Mouse (Mus musculus): ENCODE measurements at regions not wholly inside any gene's neighbourhood (a gene's known extent, or its start where the extent isn't known, plus 50 kb on each side); places are given as distances from the start of the nearest gene placed in this dataset.

DNA sequence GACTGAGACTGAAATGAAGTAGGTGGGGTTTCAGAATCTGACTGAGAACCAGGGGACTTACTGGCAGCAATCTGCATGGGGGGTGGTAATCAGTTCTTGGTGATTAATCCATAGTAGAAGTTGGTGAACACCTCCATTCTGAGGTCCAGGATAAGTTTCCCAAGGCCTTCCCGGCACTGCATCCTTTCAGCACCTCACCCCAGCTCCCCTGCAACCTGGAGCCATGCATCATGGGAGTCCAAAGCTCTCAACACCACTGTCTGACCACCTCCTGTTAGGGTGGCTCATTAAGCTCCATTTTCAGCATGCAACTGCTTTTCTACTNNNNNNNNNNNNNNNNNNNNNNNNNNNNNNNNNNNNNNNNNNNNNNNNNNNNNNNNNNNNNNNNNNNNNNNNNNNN lies 157.0 kb downstream of the Cyp26b1 start:
- DNase-seq (ENCODE audit: low spot score in 2 of 2): no peak

DNA sequence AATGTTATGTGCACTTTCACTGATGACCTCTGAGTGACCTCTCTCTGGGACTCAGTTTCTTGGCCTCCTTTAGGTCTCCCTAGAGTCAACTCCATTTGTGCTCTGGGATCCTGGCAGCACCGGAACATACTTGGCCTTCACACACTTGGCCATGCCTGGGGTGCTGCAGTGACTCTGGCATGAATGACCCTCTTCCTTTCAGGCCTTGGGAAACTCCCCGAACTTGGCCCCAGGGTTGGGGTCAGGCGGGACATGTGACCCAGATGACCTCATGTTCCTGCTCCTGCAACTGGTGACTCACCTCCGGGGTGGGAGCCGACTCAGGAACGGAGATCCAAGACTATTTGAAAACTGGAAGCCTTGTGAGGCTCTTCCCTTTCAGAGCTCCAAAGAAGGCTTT lies 159.2 kb downstream of the Cyp26b1 start:
- peak in 1 of 2 experiments; percentile 6 for DNase-seq (ENCODE audit: low spot score in 2 of 2)

DNA sequence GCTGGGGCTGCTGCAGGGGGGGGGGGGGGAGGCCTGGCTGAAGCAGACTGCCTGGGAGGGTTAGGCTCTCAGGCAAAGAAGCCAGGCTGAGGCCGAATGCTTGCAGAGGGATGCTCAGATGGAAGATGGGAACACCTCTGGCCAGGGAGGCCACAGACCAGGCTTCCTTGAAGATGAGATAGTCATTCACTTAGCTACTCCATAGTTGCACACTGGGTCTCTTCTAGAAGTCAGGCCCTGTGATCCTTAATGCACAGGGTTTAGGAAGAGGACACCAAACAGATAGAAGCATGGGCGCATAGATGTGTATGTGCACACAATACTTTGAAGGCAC lies 162.1 kb downstream of the Cyp26b1 start:
- DNase-seq (ENCODE audit: low spot score in 2 of 2): no peak

DNA sequence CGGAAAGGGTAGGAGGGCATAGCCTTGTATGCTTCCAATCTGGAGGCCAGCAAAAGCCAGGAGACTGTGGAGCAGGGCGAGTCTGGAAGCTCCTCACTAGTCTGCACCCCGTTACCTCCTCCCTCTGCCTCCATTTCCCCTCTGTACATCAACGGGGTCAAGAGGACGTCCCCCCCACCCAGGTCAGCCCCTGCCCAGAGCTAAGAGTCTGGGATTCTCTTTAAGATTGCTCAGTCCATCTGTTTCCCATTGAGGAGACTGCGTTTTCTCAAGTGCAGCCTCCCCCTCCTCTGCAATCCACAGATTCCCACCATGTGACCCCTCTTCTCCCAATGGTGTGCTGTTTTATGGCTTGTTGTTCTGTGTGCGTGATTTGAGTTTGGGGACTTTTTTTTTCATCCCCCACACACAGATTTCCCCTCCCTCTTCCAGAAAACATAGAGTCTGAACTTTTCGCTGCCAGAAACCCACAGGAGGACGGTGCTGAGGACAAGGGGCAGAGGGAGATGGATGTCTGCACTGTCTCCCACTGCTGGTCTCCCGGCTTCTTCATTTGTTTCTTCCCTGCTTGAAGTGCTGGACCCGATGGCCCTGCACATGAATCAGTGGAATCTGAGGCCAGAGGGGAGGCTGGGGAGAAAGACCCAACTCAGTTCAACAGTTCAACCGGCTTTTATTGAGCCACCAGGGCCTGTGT lies 162.6 kb downstream of the Cyp26b1 start:
- no peak for DNase-seq (ENCODE audit: low spot score in 2 of 2)

DNA sequence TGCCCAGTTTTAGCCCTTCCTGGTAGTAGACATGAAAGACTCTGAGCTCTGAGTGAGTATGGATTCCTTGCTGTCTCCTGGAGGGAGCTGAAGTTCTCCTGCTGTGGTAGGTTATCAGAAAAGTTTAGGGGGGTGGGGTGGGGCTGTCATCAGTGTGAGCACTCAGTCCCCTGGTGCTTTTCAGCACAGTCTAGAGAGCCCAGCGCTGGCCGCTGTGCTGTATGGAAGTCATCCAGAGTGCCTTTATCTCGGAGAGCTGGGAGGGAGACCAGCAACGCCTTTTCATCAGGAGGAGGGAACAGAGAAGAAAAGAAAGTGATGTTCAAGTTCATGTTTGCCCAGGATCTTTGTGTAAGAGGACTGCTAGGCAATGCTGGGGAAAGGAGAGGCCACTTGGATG lies 163.6 kb downstream of the Cyp26b1 start:
- no peak for DNase-seq (ENCODE audit: low spot score in 2 of 2)

DNA sequence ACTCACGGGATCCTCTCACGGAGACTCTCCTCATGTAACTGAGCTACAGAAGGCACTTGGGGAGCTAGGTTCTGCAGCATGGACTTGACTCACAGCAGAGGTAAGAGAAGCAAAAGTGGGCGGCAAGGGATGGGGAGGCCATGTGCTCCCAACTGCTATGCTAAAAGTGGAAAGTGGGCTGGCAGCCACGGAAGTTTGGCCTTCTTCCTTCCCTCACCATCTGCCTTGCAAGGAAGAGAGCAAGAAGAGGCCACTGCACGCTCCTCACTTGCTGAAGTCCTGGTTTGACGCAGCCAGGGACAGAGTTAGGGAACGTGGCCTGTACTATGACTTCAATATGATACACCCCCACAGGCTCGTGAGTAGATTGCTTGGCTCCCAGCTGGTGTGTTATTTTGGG lies 164.5 kb downstream of the Cyp26b1 start:
- no peak for DNase-seq (ENCODE audit: low spot score in 2 of 2)

DNA sequence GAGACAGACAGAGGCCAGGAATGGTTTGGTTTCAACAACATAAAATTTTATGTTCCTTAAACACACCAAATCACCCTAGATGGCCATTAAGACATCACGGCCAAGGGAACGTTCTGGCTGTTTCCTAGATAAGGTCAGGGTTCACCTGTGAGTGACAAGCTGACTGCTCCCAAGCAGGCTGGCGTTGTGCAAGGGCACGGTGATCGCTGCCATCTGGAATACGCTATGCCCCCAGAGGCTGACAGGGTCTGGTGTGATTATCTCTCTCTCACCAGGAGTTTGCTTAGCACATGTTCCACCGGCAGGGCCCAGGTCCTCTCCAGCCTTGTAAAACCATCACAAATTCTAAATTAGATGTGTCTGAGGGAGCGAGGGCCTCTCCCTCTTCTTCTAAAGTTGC lies 167.0 kb downstream of the Cyp26b1 start:
- DNase-seq (ENCODE audit: low spot score in 2 of 2): no peak

DNA sequence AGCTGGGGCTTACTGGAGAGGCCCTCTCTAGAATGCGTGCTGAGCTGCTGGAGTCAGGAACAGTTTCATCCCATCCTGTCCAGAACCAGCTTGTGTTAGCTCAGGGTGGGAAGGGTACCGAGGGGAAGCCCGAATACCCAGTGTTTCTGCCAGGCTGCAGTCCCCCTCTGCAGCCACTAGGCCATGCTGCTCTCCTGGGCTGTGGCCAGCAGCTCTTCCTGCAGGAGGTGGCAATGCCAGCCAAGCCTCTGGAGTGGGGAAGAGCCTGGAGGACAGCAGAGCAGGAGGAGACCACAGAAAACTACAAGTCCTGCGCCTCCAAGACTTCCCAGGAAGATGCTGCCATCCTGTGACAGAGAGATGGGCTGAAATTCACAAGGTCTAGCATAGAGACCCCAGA lies 167.9 kb downstream of the Cyp26b1 start:
- no peak for DNase-seq (ENCODE audit: low spot score in 2 of 2)

DNA sequence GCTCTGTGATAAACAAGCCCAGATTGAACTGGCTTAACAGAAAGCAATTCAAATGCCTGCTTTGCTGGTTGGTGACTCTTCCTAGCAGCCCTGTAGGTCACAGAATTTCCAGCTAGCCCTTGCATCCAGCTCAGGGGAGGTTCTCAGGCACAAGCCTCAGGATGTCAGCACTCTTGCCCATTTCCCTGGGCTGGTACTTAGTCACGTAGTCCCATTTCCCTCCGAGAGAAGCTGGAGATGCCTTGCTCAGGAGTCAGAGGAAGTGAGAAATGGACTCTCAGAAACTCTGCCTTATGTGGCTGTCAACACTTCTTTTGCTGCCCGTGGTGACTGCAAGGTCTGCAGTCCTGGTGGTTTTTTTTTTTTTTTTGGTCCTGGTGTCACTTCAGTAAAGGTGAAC lies 170.8 kb downstream of the Cyp26b1 start:
- no peak for DNase-seq (ENCODE audit: low spot score in 2 of 2)

DNA sequence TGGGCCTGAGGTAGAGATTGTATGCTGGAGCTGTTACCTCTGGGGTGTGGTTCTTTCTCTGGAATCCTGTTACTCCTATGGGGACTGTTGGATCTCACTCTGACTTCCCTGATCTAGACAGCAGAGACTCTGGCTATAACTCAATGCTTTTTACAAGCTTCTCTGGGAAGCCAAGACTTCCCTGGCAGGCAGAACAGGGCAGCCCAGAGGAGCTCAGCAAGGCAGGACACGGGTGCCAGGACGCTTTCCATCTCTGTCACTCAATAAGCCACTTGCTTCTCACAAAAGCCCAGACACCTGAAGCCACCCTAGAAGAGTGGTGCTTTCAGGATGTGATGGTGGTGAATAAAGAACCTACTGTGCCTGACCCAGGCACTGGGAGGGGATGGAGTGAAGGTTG lies 174.0 kb downstream of the Cyp26b1 start:
- DNase-seq (ENCODE audit: low spot score in 2 of 2): no peak

DNA sequence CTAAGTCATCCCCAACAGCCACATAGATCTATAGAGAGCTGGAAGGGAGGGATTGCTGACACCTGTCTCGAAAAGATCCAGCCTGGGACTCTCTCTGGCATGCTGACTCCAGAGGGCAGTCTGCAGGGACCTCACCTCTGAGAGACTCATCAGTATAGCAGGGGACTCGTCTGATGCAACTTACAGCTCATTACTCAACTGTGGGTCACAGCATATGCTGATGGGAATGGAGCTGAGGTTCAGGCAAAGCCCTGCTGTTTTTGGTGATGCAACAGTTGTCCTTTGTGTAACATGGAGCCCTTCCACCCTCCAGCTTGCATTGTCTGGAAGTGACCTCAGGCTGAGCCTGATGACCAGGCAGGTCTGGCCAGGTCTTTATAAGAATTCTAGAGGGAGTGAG lies 174.4 kb downstream of the Cyp26b1 start:
- no peak for DNase-seq (ENCODE audit: low spot score in 2 of 2)

DNA sequence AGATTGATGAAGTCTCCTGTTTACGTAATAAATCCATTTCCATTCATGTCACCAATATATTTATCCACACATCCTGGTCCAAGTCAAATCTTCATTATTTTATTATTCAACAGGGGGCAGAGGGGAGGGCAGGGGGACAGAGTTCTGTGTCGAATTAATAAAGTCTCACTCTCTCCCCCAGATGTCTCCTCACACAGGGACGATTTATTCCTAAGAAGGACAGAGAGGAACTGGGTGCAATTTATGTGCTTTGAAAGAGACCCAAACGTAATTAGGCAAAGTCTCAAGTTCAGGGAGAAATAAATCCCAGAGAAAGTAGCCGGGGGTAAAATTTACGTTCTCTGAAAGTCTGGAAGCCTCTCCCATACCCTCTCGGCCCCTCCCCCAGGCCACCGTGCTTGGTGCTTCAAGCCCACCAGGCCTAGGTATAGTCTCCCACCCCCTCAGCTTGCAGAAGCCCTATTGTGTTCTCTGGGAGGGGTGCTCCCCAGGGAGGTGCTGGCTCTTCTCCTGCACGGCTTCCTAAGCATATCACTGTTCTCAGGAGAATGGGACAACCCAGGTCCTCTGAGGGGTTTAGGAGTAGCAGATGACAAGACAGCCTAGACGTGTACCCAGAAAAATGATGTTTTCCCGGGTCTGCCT lies 176.6 kb downstream of the Cyp26b1 start:
- DNase-seq (ENCODE audit: low spot score in 2 of 2): no peak

DNA sequence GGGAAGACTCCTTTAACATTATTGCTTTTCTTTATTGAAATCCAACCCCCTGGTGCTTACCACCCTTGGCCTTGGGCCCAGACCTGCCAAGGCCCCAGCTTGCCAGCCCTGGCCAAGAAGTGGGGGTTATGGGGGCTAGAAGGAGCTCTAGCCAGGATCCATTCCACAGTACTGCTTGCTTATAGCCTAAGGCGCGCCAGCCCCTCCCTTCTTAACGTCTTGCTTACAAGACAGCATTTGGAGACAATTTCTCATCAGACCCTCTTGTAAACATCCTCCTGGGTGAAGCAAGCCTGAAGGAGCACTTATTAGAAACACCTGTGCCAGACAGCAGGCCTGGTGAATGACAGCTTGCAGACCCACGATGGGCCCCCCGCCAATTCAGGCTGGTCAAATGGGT lies 179.3 kb downstream of the Cyp26b1 start:
- DNase-seq (ENCODE audit: low spot score in 2 of 2): no peak

DNA sequence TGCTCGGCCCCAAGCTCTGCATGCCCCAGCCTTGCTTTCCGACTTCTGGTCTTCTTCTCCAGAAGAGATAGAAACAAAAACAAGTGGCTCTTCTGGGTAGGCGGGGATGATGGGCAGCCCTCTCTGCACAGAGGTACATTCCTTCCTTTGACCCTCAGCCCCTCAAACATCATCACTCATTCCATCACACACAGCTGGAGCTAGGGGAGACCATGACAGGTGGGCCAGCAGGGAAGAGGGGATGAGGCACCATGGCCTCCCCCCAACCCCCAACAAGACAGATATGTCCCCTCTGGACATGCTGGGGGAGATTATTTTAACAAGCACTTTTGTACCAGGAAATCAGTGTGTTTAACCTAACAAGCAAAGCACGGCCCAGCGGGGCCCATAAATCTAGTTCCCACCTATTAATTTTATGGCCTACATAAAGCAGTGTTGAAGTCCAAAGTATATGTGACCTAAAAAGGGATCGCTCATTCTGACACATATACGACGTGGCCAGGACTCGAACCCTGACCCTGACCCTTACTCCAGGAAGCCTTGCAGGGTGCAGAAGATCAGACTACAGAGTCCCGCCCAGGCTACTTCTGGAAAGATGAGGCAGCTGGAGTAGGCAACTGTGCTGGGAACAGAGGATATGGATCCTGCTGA lies 183.7 kb downstream of the Cyp26b1 start:
- DNase-seq (ENCODE audit: low spot score in 2 of 2): no peak

DNA sequence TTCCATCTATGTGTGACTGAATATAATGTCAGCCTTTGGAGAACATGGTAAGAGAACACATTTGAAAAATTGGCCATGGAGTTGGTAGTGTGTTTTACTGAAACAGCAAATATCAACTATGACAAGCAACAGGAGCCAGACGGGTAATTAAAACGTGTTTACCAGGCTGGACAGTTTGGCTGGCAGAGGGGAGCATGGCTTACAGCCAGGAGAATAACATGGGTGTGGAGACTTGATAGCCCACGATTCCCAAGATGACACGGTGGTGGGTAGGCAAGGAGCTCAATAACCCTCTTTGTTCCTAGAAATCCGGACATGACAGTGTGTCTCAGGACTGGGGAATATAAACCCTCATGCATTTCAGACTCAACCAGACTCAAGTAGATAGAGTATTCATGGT lies 185.2 kb downstream of the Cyp26b1 start:
- no peak for DNase-seq (ENCODE audit: low spot score in 2 of 2)

DNA sequence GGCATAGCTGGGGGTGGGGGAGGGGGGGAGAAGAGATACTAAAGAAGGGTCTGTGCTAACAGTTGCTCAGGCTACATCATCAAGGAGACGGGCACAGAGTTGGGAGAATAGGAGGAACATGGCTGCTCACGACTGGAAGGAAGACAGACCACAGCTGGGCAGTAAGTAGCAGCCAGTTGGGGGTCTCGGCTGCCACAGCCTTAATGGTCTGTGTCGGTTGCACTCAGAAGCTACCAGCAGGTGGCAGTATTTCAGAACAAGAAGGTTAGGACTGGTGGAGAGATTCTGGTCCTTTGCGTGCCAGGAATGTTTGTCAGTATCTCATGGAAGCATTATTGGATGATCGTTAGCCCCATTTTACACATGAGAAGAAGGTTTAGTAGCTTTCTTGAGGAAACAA lies 185.9 kb downstream of the Cyp26b1 start:
- peak; percentile 8 to 22 for DNase-seq (ENCODE audit: low spot score in 2 of 2)

DNA sequence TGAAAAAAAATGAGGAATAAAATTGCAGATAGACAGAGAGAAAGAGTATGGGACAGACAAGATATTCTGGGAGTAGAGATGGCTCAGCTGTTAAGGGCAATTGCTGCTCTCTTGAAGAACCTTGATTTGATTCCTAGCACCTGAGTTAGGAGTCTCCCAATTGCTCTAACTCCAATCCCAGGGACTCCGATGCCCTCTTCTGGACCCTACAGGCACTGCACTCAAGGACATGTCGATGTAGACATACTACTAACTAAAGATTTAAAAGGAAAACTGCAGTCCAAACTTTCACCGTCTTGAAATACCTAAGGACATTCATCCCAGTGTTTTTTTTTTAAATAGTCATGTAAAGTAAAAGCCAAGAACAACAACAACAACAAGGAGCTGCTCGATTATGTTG lies 189.0 kb downstream of the Cyp26b1 start:
- no peak for DNase-seq (ENCODE audit: low spot score in 2 of 2)

DNA sequence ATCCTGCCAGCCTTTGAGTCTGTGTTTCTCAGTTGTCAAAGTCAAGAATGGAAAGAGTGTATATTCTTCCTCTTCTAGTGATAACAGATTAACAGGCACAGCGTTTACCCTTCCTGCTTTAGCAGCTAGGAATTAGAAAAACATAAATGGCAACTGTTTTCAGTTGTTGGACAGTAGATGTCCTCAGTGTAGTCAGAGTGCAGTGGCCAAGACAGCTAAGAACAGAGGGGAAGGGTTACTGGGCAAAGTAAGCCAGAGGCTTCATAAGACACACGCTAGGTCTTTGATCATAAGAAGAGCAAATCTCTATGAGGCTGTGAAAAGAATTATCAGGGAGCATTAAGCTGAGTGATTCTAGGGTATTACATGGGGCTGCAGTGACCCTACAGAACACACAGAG lies 191.3 kb downstream of the Cyp26b1 start:
- DNase-seq (ENCODE audit: low spot score in 2 of 2): no peak

DNA sequence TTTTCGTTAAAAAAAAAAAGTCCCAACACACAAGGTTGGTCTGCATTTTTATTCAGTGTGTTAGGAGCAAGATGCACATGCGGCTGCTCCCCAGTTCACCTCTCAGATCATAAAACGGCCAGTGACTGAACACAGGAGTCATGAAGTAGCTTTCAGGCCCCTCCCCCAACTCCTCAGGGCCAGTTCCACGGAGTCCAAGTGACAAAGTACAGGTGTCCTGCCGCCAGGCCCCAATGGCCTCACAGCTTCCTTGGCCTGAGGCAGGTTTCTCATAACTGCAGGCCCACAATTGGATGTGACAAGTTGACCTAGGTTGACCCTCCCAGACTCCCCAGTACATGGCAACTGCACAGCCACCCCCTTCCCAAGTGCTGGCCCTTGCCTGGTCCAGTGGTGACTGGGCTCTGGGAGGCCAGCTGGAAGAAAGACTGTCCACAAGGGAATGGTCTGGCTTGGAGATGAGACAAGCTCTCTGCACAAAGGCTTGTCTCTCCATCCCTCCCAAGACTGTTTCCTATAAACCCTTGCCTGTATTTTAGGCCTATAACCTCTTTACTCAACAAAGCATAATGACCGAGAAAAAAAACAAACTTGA lies 199.1 kb downstream of the Cyp26b1 start:
- no peak for DNase-seq (ENCODE audit: low spot score in 2 of 2)

DNA sequence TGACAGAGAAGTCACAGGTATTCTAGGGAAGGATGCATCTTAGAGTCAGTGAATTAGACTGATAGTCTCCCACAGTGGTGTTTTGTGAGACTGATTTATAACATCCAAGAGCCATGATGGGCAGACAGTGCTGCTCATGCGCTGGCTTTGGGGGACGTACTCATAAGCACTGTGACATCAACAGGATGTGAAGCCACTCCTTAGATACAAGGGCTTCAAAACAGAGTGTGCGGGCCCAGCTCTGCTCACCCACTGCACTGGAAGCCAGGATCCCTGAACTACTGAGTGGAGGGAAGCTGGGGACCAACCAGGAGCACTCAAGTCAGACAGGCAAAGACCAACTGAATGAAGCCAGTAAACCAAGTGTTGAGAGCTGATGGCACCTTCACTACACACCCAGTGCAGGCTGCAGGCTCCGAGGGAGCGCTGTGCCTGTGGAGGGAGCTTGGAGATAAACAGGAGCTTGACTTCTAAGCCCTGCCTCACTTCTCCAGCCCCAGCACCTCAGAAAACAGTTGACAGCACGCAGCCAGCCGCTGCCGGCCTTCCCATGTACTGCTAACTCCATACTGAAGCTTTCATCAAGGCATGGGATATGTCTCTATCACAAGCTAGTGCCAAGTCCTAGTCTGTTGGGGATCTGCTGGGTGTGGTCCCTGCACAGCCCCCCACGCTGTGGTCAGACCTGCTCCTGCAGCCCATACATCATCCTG lies 200.0 kb downstream of the Cyp26b1 start:
- no peak for DNase-seq (ENCODE audit: low spot score in 2 of 2)

DNA sequence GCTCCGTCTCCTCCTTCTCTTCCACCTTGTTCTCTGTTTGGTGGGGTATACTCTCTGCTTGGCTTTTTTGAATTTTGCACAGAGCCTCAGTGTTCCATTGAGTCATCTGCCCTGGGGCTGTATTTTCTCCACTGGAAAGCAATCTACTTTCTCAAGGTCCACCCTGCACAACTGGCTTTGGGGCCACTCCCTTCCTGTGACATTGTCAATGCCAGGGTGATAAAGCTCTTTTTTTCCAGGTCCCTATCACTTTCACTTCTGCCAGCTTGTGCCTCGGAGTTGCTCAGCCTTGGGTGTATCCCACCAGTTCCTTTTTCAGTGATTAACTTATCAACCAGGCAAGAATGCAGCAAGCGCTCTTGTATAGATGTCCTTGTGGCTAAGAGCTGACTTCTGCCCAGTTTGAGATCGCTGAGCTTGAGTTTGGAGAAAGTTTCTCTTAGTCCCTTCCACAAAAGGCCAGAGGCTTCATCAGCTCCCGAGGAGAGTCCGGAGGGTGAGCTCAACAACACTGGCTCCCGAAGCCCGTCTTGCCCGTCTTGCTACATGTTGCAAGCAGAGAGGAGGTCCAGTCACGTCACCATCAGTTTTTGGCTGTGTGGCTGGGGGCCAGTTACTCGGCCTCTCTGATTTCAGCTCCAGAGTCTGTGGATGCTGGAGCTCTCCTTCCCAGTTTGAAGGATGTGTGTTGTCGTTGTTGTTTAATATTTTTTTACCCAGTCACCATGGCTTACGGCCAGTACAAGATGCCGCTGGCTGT lies 200.8 kb downstream of the Cyp26b1 start:
- DNase-seq (ENCODE audit: low spot score in 2 of 2): no peak

DNA sequence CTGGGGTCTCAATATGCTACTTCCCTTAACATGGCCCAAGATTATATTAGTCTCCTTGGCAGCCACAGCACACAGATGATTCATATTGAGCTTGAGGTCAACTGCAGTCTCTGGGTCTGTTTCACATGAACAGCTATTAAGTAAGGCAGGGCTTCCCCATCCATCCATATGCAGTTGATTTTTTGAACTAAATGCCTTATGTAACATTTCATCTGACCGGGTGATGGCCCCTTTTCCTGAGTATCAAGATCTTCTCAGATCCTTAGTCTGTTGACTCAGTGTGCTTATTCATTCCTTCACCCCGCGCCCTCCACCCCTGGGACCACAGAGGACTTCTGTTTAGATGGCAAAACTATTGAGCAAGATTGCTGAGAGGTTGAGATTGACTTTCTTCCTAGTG lies 202.7 kb downstream of the Cyp26b1 start:
- no peak for DNase-seq (ENCODE audit: low spot score in 2 of 2)

Measured in urinary bladder, adult 18-20 months (tissue).